19 mouse cellular contexts compared by ENCODE assay signal in genomic region chr2:11183991-11184390, GRCm38 (mm10). TPM values are rescaled to one million over a fixed set of nuclear protein-coding genes. Genes with fewer than 3 reads are reported as not detected.
A peak's percentile ranks its signal among the peaks of the same experiment; 100 is the strongest.
DNase-seq lines count a peak whose midpoint lies in the region; ATAC-seq lines count a peak whose summit lies in the region.
"Had no signal": no experiment of that assay in that cellular context is flagged by ENCODE, and none has a peak within 500 bp of the region (broad histone marks: within the 10 kb centered on the region; RNA-seq: fewer than 3 reads in every experiment).

No protein-coding gene starts in this region.

- intact Hi-C loops in heart, postnatal 36 days (cut with DNase I): no loop called here

- DNase-seq in heart, adult 11 months: peak; percentile 37
- DNase-seq in heart, postnatal 36 days: no peak
- peak; percentile 40 to 67 for DNase-seq in gastrocnemius, adult 8-10 months (ENCODE audit: low spot score in 2 of 2)
- peak; percentile 72 for DNase-seq in gastrocnemius, postnatal 25 days
- no peak for DNase-seq in neural tube, embryonic 10.5 days (ENCODE audit: extremely low spot score, low spot score)
- DNase-seq: adrenal gland, adult 2 months; adrenal gland, postnatal 14 days; B cell, adult 2 months; cerebellum, adult 18-20 months; cerebellum, adult 9-10 months; cerebellum, postnatal 14 days; heart, adult 2 months; heart, postnatal 14 days had no signal

- ATAC-seq in cerebellum, adult (ENCODE audit: insufficient number of reproducible peaks, low FRiP score, low TSS enrichment): no peak
- ATAC-seq in megakaryocyte-erythroid progenitor cell, adult 5-6 weeks (replicated peaks; ENCODE audit: low FRiP score, low TSS enrichment, poor library complexity, severe bottlenecking): no peak
- ATAC-seq: forebrain, embryonic 13.5 days; forebrain, embryonic 16.5 days; intestine, postnatal 0 days had no signal

RNA-seq across cellular contexts. Expression of gene Prkcq, which starts 12.1 kb away (rescaled TPM):
- total RNA-seq in heart, postnatal 36 days (2021): 1 to 10 TPM; 2.1 TPM
- total RNA-seq in gastrocnemius, adult 8-10 months (2022): 10 to 100 TPM; 84.4 to 90.5 (median 86.1) TPM
- 10 to 100 TPM; 50.8 to 51.8 TPM for total RNA-seq in gastrocnemius, postnatal 25 days (2021)
- 6.9 and 18.0 TPM in 2 replicates for total RNA-seq in megakaryocyte-erythroid progenitor cell, adult 5-6 weeks (2014; fragmentation: Nextera tagmentation)
- 8.5 and 14.4 TPM in 2 replicates for total RNA-seq in megakaryocyte-erythroid progenitor cell, adult 5-6 weeks (2017)
- total RNA-seq: CH12.LX had no signal

Comparison
In these comparisons a context has a peak if more than half of its experiments do, and no peak if none do; other contexts are left out.
1. DNase-seq: peak in heart, adult 11 months (single experiment), gastrocnemius, adult 8-10 months (2 of 2) and gastrocnemius, postnatal 25 days (single experiment); none in heart, postnatal 36 days (0 of 2) and neural tube, embryonic 10.5 days (single experiment).